Mouse (Mus musculus) heart, embryonic 13.5 days (tissue): ENCODE measurements around the gene Il18rap. TPM values are rescaled to one million over a fixed set of nuclear protein-coding genes. Genes with fewer than 3 reads are reported as not detected.
A peak's percentile ranks its signal among the peaks of the same experiment; 100 is the strongest.

ENCODE experiments used
- ATAC-seq: fragments of 200-750 bp; cut with Nextera tagmentation; 2 replicates; pipeline ENCODE4 v1.8.0; 2017; ENCODE audit warnings: moderate TSS enrichment; ENCODE audit not compliant: insufficient number of reproducible peaks, low FRiP score, low TSS enrichment; ENCODE audit errors: extremely low read depth
- H3K27ac ChIP-seq: fragments of 300-500 bp; sonication (generic); replicated peaks from 2 replicates; pipeline ENCODE4 v1.5.1; 2015; ENCODE audit warnings: moderate library complexity, mild to moderate bottlenecking, inconsistent platforms
- H3K27me3 ChIP-seq: fragments of 300-500 bp; sonication (generic); replicated peaks from 2 replicates; pipeline ENCODE4 v1.6.1; 2015; ENCODE audit warnings: mild to moderate bottlenecking, inconsistent platforms
- H3K36me3 ChIP-seq: fragments of 300-500 bp; sonication (generic); 2 replicates; pipeline ENCODE4 v1.6.1; 2015; ENCODE audit warnings: mild to moderate bottlenecking, inconsistent platforms
- H3K4me1 ChIP-seq: fragments of 300-500 bp; sonication (generic); 2 replicates; pipeline ENCODE4 v1.6.1; 2015; ENCODE audit warnings: inconsistent platforms
- H3K4me2 ChIP-seq: fragments of 300-500 bp; sonication (generic); 2 replicates; pipeline ENCODE4 v1.6.1; 2015; ENCODE audit warnings: inconsistent platforms, mild to moderate bottlenecking, moderate library complexity
- H3K4me3 ChIP-seq: fragments of 300-500 bp; sonication (generic); 2 replicates; pipeline ENCODE4 v1.5.1; 2015; ENCODE audit warnings: moderate library complexity, mild to moderate bottlenecking, inconsistent platforms
- H3K9ac ChIP-seq: fragments of 300-500 bp; sonication (generic); 2 replicates; pipeline ENCODE4 v1.6.1; 2015; ENCODE audit warnings: inconsistent platforms, mild to moderate bottlenecking, moderate library complexity
- H3K9me3 ChIP-seq: fragments of 300-500 bp; sonication (generic); 2 replicates; pipeline ENCODE4 v1.6.1; 2016; ENCODE audit warnings: inconsistent platforms
- WGBS: fragments of 180-500 bp; shearing (Covaris S2); methylation state at CpG from one replicate; pipeline ENCODE4 v1.1.7; 2015; ENCODE audit warnings: mixed read lengths; 5-methylcytosine and 5-hydroxymethylcytosine counted together
- polyA plus RNA-seq: library from polyadenylated mRNA; unstranded; fragments of >200 nt; fragmentation: Nextera tagmentation; extraction: Ambion mirVana; gene quantifications from 2 replicates; pipeline ENCODE4 v1.2.1, GENCODE M21; 2015

The Il18rap gene
- 0.05 and 0.08 TPM in 2 replicates for polyA plus RNA-seq

GRCm38 (mm10) chr1:40514851-40515585, at the start of gene Il18rap:
TSS of gene Il18rap (plus strand) at chr1:40515362.
- Histone ChIP-seq H3K9ac (no peak within 1 kb of the TSS), H3K4me2 (no peak within 1 kb of the TSS), H3K27me3 (no peaks in the 10 kb centered on the region), H3K9me3 (no peaks in the 10 kb centered on the region; the same call in 1 of the 2 replicates), H3K4me3 (no peak within 1 kb of the TSS), H3K36me3 (no peaks in the 10 kb centered on the region), H3K27ac (no peak within 1 kb of the TSS), H3K4me1 (no peaks in the 10 kb centered on the region)
- 60% methylated on average over 9 of the region's 9 CpGs for WGBS
- no peak for ATAC-seq

- WGBS, result 39% methylated on average over 20 of the region's 20 CpGs
- Histone ChIP-seq H3K4me1 (no peaks in the 10 kb centered on the region), H3K27ac (no peak within 1 kb of the TSS), H3K36me3 (no peaks in the 10 kb centered on the region), H3K9me3 (no peaks in the 10 kb centered on the region), H3K4me3 (no peak within 1 kb of the TSS), H3K9ac (no peak within 1 kb of the TSS), H3K4me2 (peak within 1 kb of the TSS; percentile 13; the same call in 1 of the 2 replicates), H3K27me3 (peaks cover 14% of the 10 kb centered on the region; the same call in 1 of the 2 replicates)
- no peak for ATAC-seq
These were observed 49.4 kb upstream of the Il18rap start, which contains the start of gene Il18r1 for GRCm38 (mm10) chr1:40465477-40466430. TSS of gene Il18r1 (plus strand) at chr1:40465552.

GRCm38 (mm10) chr1:40467306-40467705, 47.9 kb upstream of the Il18rap start:
- H3K9ac ChIP-seq, result no peak overlapping the region
- WGBS, result 88% methylated on average over 4 of the region's 4 CpGs
- no peak overlapping the region for H3K27ac ChIP-seq
- H3K4me3 ChIP-seq, result no peak overlapping the region
- H3K4me1 ChIP-seq, result no peaks in the 10 kb centered on the region
- no peaks in the 10 kb centered on the region for H3K36me3 ChIP-seq
- H3K9me3 ChIP-seq, result no peaks in the 10 kb centered on the region
- ATAC-seq, result no peak
- no peak overlapping the region for H3K4me2 ChIP-seq
- peaks cover 14% of the 10 kb centered on the region; the same call in 1 of the 2 replicates for H3K27me3 ChIP-seq

GRCm38 (mm10) chr1:40468805-40469204, 46.4 kb upstream of the Il18rap start:
- H3K4me1 ChIP-seq, result no peaks in the 10 kb centered on the region
- no peaks in the 10 kb centered on the region for H3K9me3 ChIP-seq
- no peaks in the 10 kb centered on the region for H3K36me3 ChIP-seq
- H3K4me2 ChIP-seq, result no peak overlapping the region
- no peak overlapping the region for H3K4me3 ChIP-seq
- 51% methylated on average over 2 of the region's 2 CpGs for WGBS
- H3K27ac ChIP-seq, result no peak overlapping the region
- H3K9ac ChIP-seq, result no peak overlapping the region
- no peak for ATAC-seq
- peaks cover 8% of the 10 kb centered on the region; the same call in 1 of the 2 replicates for H3K27me3 ChIP-seq

GRCm38 (mm10) chr1:40469900-40470299, 45.3 kb upstream of the Il18rap start:
- no peak overlapping the region for H3K4me2 ChIP-seq
- no peak for ATAC-seq
- no peak overlapping the region for H3K27ac ChIP-seq
- no peaks in the 10 kb centered on the region for H3K36me3 ChIP-seq
- no peaks in the 10 kb centered on the region for H3K4me1 ChIP-seq
- 81% methylated on average over 12 of the region's 12 CpGs for WGBS
- no peak overlapping the region for H3K9ac ChIP-seq
- H3K9me3 ChIP-seq, result no peaks in the 10 kb centered on the region
- H3K27me3 ChIP-seq, result 0 out of 2 replicates have a peak, but pooled peaks cover 5% of the 10 kb centered on the region
- no peak overlapping the region for H3K4me3 ChIP-seq

GRCm38 (mm10) chr1:40472401-40472800, 42.8 kb upstream of the Il18rap start:
- no peak overlapping the region for H3K4me2 ChIP-seq
- no peak overlapping the region for H3K27ac ChIP-seq
- H3K27me3 ChIP-seq, result no peaks in the 10 kb centered on the region; the same call in 1 of the 2 replicates
- no peak overlapping the region for H3K4me3 ChIP-seq
- ATAC-seq, result no peak
- 76% methylated on average over 1 of the region's 1 CpGs for WGBS
- no peaks in the 10 kb centered on the region for H3K4me1 ChIP-seq
- H3K9me3 ChIP-seq, result no peaks in the 10 kb centered on the region
- H3K36me3 ChIP-seq, result no peaks in the 10 kb centered on the region
- H3K9ac ChIP-seq, result no peak overlapping the region

- no peak overlapping the region for H3K27ac ChIP-seq
- WGBS, result 79% methylated on average over 4 of the region's 4 CpGs
- H3K27me3 ChIP-seq, result no peaks in the 10 kb centered on the region; the same call in 1 of the 2 replicates
These were observed 41.5 kb upstream of the Il18rap start for GRCm38 (mm10) chr1:40473640-40474039.

GRCm38 (mm10) chr1:40474336-40474735, 40.8 kb upstream of the Il18rap start:
- 49% methylated on average over 5 of the region's 5 CpGs for WGBS
- Histone ChIP-seq H3K4me2 (no peak overlapping the region), H3K9ac (no peak overlapping the region), H3K9me3 (no peaks in the 10 kb centered on the region), H3K27me3 (no peaks in the 10 kb centered on the region; the same call in 1 of the 2 replicates), H3K27ac (no peak overlapping the region), H3K4me1 (no peaks in the 10 kb centered on the region), H3K36me3 (no peaks in the 10 kb centered on the region), H3K4me3 (no peak overlapping the region)
- no peak for ATAC-seq

More at GRCm38 (mm10) chr1:40473640-40474039, 41.5 kb upstream of the Il18rap start:
- H3K9ac ChIP-seq, result no peak overlapping the region
- no peak for ATAC-seq
- H3K36me3 ChIP-seq, result no peaks in the 10 kb centered on the region
- no peak overlapping the region for H3K4me2 ChIP-seq
- H3K4me1 ChIP-seq, result no peaks in the 10 kb centered on the region
- H3K4me3 ChIP-seq, result no peak overlapping the region
- no peaks in the 10 kb centered on the region for H3K9me3 ChIP-seq

- 62% methylated on average over 3 of the region's 3 CpGs for WGBS
These were observed 39.5 kb upstream of the Il18rap start for GRCm38 (mm10) chr1:40475697-40476096.

GRCm38 (mm10) chr1:40476756-40477155, 38.4 kb upstream of the Il18rap start:
- Histone ChIP-seq H3K4me1 (no peaks in the 10 kb centered on the region), H3K27ac (no peak overlapping the region), H3K4me2 (no peak overlapping the region), H3K27me3 (no peaks in the 10 kb centered on the region; the same call in 1 of the 2 replicates), H3K9ac (no peak overlapping the region), H3K36me3 (no peaks in the 10 kb centered on the region), H3K9me3 (no peaks in the 10 kb centered on the region), H3K4me3 (no peak overlapping the region)
- whole genome bisulfite sequencing, result 45% methylated on average over 4 of the region's 4 CpGs
- ATAC-seq, result no peak

More at GRCm38 (mm10) chr1:40475697-40476096, 39.5 kb upstream of the Il18rap start:
- no peak for ATAC-seq
- Histone ChIP-seq H3K9ac (no peak overlapping the region), H3K4me2 (no peak overlapping the region), H3K27ac (no peak overlapping the region), H3K4me1 (no peaks in the 10 kb centered on the region), H3K27me3 (no peaks in the 10 kb centered on the region; the same call in 1 of the 2 replicates), H3K4me3 (no peak overlapping the region), H3K36me3 (no peaks in the 10 kb centered on the region), H3K9me3 (no peaks in the 10 kb centered on the region)

GRCm38 (mm10) chr1:40479505-40479923, 35.6 kb upstream of the Il18rap start:
- no peaks in the 10 kb centered on the region for H3K36me3 ChIP-seq
- no peak overlapping the region for H3K4me3 ChIP-seq
- no peak overlapping the region for H3K4me2 ChIP-seq
- no peaks in the 10 kb centered on the region for H3K9me3 ChIP-seq
- no peak overlapping the region for H3K9ac ChIP-seq
- no peaks in the 10 kb centered on the region for H3K4me1 ChIP-seq
- no peak for ATAC-seq
- H3K27me3 ChIP-seq, result no peaks in the 10 kb centered on the region; the same call in 1 of the 2 replicates
- no peak overlapping the region for H3K27ac ChIP-seq
- WGBS, result 55% methylated on average over 6 of the region's 6 CpGs
